Mouse (Mus musculus) liver, embryonic 16.5 days (tissue): ENCODE results near the gene Cwc22. TPM values are rescaled to one million over a fixed set of nuclear protein-coding genes. Genes with fewer than 3 reads are reported as not detected.

Source experiments
- ATAC-seq: fragments of 200-750 bp; cut with Nextera tagmentation; 2 replicates; pipeline ENCODE4 v1.8.0; 2017; ENCODE audit warnings: low read depth, mild to moderate bottlenecking, moderate number of reproducible peaks, moderate library complexity
- H3K27ac ChIP-seq: fragments of 300-500 bp; sonication (generic); 2 replicates; pipeline ENCODE4 v1.5.1; 2014; ENCODE audit warnings: mild to moderate bottlenecking, low read length
- H3K27me3 ChIP-seq: fragments of 300-500 bp; sonication (generic); 2 replicates; pipeline ENCODE4 v1.6.1; 2014; ENCODE audit warnings: low read depth, low read length, mixed read lengths; ENCODE audit not compliant: control insufficient read depth, insufficient read depth
- H3K36me3 ChIP-seq: fragments of 300-500 bp; sonication (generic); 2 replicates; pipeline ENCODE4 v1.6.1; 2014; ENCODE audit warnings: mild to moderate bottlenecking; ENCODE audit not compliant: control insufficient read depth, insufficient read depth
- H3K4me1 ChIP-seq: fragments of 300-500 bp; sonication (generic); 2 replicates; pipeline ENCODE4 v1.6.1; 2014; ENCODE audit warnings: low read depth, low read length, mixed read lengths; ENCODE audit not compliant: control insufficient read depth
- H3K4me2 ChIP-seq: fragments of 300-500 bp; sonication (generic); 2 replicates; pipeline ENCODE4 v1.6.1; 2014; ENCODE audit warnings: low read depth, low read length, mixed read lengths
- H3K4me3 ChIP-seq: fragments of 300-500 bp; sonication (generic); 2 replicates; pipeline ENCODE4 v1.5.1; 2014; ENCODE audit warnings: low read depth, mild to moderate bottlenecking, low read length
- H3K9ac ChIP-seq: fragments of 300-500 bp; sonication (generic); 2 replicates; pipeline ENCODE4 v1.6.1; 2014; ENCODE audit warnings: low read depth, low read length
- H3K9me3 ChIP-seq: fragments of 300-500 bp; sonication (generic); replicated peaks from 2 replicates; pipeline ENCODE4 v1.6.1; 2016; ENCODE audit warnings: low read length; ENCODE audit not compliant: control insufficient read depth
- WGBS: fragments of 180-500 bp; shearing (Covaris S2); extraction: QIAGEN DNeasy Blood & Tissue Kit; methylation state at CpG from one replicate; pipeline ENCODE4 v1.1.7; 2014; ENCODE audit not compliant: insufficient replicate concordance; 5-methylcytosine and 5-hydroxymethylcytosine counted together
- polyA plus RNA-seq: library from polyadenylated mRNA; unstranded; fragments of >200 nt; fragmentation: Nextera tagmentation; extraction: Ambion mirVana; gene quantifications from 2 replicates; pipeline ENCODE4 v1.2.1, GENCODE M21; 2015

Gene Cwc22
- polyA plus RNA-seq, 1 experiment from 2014 or later: 11.7 TPM

- Histone ChIP-seq H3K9me3 (no peaks in the 10 kb centered on the region), H3K4me3 (no peak overlapping the region), H3K4me1 (no peaks in the 10 kb centered on the region), H3K4me2 (no peak overlapping the region), H3K27ac (no peak overlapping the region), H3K9ac (no peak overlapping the region), H3K27me3 (no peaks in the 10 kb centered on the region), H3K36me3 (no peaks in the 10 kb centered on the region)
- 69% methylated on average over 4 of the region's 4 CpGs for WGBS
- ATAC-seq: no peak
Observed at GRCm38 (mm10) chr2:77875516-77875915, 70.7 kb downstream of the Cwc22 start.

GRCm38 (mm10) chr2:77874678-77875077 is 71.5 kb downstream of the Cwc22 start:
- Histone ChIP-seq H3K4me2 (no peak overlapping the region), H3K4me1 (no peaks in the 10 kb centered on the region), H3K9me3 (no peaks in the 10 kb centered on the region), H3K9ac (no peak overlapping the region), H3K27ac (no peak overlapping the region), H3K36me3 (no peaks in the 10 kb centered on the region), H3K27me3 (no peaks in the 10 kb centered on the region), H3K4me3 (no peak overlapping the region)
- no peak for ATAC-seq
- WGBS: 45% methylated on average over 3 of the region's 3 CpGs

GRCm38 (mm10) chr2:77873806-77874205 is 72.4 kb downstream of the Cwc22 start:
- Histone ChIP-seq H3K4me3 (no peak overlapping the region), H3K4me2 (no peak overlapping the region)
- ATAC-seq: no peak

GRCm38 (mm10) chr2:77872676-77873075 is 73.5 kb downstream of the Cwc22 start:
- Histone ChIP-seq H3K4me1 (no peaks in the 10 kb centered on the region), H3K36me3 (no peaks in the 10 kb centered on the region), H3K9ac (no peak overlapping the region), H3K4me2 (no peak overlapping the region), H3K4me3 (no peak overlapping the region), H3K9me3 (no peaks in the 10 kb centered on the region), H3K27ac (no peak overlapping the region), H3K27me3 (no peaks in the 10 kb centered on the region)
- ATAC-seq: no peak
- 47% methylated on average over 2 of the region's 2 CpGs for WGBS

More at GRCm38 (mm10) chr2:77873806-77874205, 72.4 kb downstream of the Cwc22 start:
- H3K36me3 ChIP-seq: no peaks in the 10 kb centered on the region
- no peaks in the 10 kb centered on the region for H3K4me1 ChIP-seq
- H3K27ac ChIP-seq: no peak overlapping the region
- H3K9ac ChIP-seq: no peak overlapping the region
- no peaks in the 10 kb centered on the region for H3K9me3 ChIP-seq
- H3K27me3 ChIP-seq: no peaks in the 10 kb centered on the region

- H3K4me3 ChIP-seq: no peak overlapping the region
- no peak for ATAC-seq
- H3K27me3 ChIP-seq: no peaks in the 10 kb centered on the region
- no peak overlapping the region for H3K27ac ChIP-seq
- H3K4me2 ChIP-seq: no peak overlapping the region
- no peaks in the 10 kb centered on the region for H3K4me1 ChIP-seq
- H3K9ac ChIP-seq: no peak overlapping the region
- no peaks in the 10 kb centered on the region for H3K36me3 ChIP-seq
- H3K9me3 ChIP-seq: no peaks in the 10 kb centered on the region
Observed at GRCm38 (mm10) chr2:77871146-77871545, 75.0 kb downstream of the Cwc22 start.

GRCm38 (mm10) chr2:77869729-77870280 is 76.4 kb downstream of the Cwc22 start:
- H3K27me3 ChIP-seq: no peaks in the 10 kb centered on the region
- ATAC-seq: no peak
- WGBS: 66% methylated on average over 4 of the region's 4 CpGs
- no peaks in the 10 kb centered on the region for H3K36me3 ChIP-seq
- no peaks in the 10 kb centered on the region for H3K4me1 ChIP-seq
- no peak overlapping the region for H3K4me2 ChIP-seq
- H3K9me3 ChIP-seq: no peaks in the 10 kb centered on the region
- no peak overlapping the region for H3K4me3 ChIP-seq
- no peak overlapping the region for H3K9ac ChIP-seq
- no peak overlapping the region for H3K27ac ChIP-seq

- WGBS: 64% methylated on average over 6 of the region's 6 CpGs
- H3K27me3 ChIP-seq: no peaks in the 10 kb centered on the region
- H3K36me3 ChIP-seq: no peaks in the 10 kb centered on the region
- no peak overlapping the region for H3K9ac ChIP-seq
- H3K4me3 ChIP-seq: no peak overlapping the region
- ATAC-seq: no peak
- no peaks in the 10 kb centered on the region for H3K4me1 ChIP-seq
- no peaks in the 10 kb centered on the region for H3K9me3 ChIP-seq
- H3K4me2 ChIP-seq: no peak overlapping the region
- no peak overlapping the region for H3K27ac ChIP-seq
Observed at GRCm38 (mm10) chr2:77863934-77864333, 82.2 kb downstream of the Cwc22 start.

- no peak overlapping the region for H3K4me3 ChIP-seq
- no peaks in the 10 kb centered on the region for H3K36me3 ChIP-seq
- H3K27ac ChIP-seq: no peak overlapping the region
- no peak for ATAC-seq
- no peak overlapping the region for H3K9ac ChIP-seq
- WGBS: 73% methylated on average over 15 of the region's 15 CpGs
- no peaks in the 10 kb centered on the region for H3K9me3 ChIP-seq
- no peaks in the 10 kb centered on the region for H3K4me1 ChIP-seq
- H3K4me2 ChIP-seq: no peak overlapping the region
- no peaks in the 10 kb centered on the region for H3K27me3 ChIP-seq
Observed at GRCm38 (mm10) chr2:77863522-77863921, 82.7 kb downstream of the Cwc22 start.

GRCm38 (mm10) chr2:77841464-77841863 is 104.7 kb downstream of the Cwc22 start:
- no peak overlapping the region for H3K4me3 ChIP-seq
- H3K4me1 ChIP-seq: no peaks in the 10 kb centered on the region
- no peak overlapping the region for H3K4me2 ChIP-seq
- ATAC-seq: no peak
- no peak overlapping the region for H3K27ac ChIP-seq
- H3K9me3 ChIP-seq: no peaks in the 10 kb centered on the region
- no peaks in the 10 kb centered on the region for H3K27me3 ChIP-seq
- 26% methylated on average over 6 of the region's 6 CpGs for WGBS
- no peaks in the 10 kb centered on the region for H3K36me3 ChIP-seq
- no peak overlapping the region for H3K9ac ChIP-seq
